Mouse (Mus musculus) urinary bladder, adult 2 months (tissue): ENCODE measurements around the gene Zfp526. TPM values are rescaled to one million over a fixed set of nuclear protein-coding genes. Genes with fewer than 3 reads are reported as not detected.

Experiments used
- DNase-seq: peaks from one replicate; pipeline ENCODE4 v3.0.0; 2022; ENCODE audit warnings: low spot score
- polyA plus RNA-seq: library from polyadenylated mRNA; depleted of rRNA; stranded (reverse); fragments of >200 nt; gene quantifications from 2 replicates; pipeline ENCODE4 v1.2.3, GENCODE M21; 2012; rRNA removed

Zfp526 gene
- polyA plus RNA-seq, 1 experiment, result 6.9 TPM

- peak; percentile 96 for DNase-seq
Observed at GRCm38 (mm10) chr7:25267751-25268463, 46.7 kb downstream of the Zfp526 start.

GRCm38 (mm10) chr7:25268588-25268987 lies 47.4 kb downstream of the Zfp526 start:
- DNase-seq, result no peak

- peak; percentile 28 for DNase-seq
Observed at GRCm38 (mm10) chr7:25269029-25269428, 47.8 kb downstream of the Zfp526 start.

- DNase-seq, result peak; percentile 29
Observed at GRCm38 (mm10) chr7:25269545-25270271, 48.5 kb downstream of the Zfp526 start.

- DNase-seq, result peak; percentile 27
Observed at GRCm38 (mm10) chr7:25270652-25271633, 49.7 kb downstream of the Zfp526 start.

- DNase-seq, result no peak
Observed at GRCm38 (mm10) chr7:25271651-25272444, 50.6 kb downstream of the Zfp526 start.

GRCm38 (mm10) chr7:25272445-25273258 lies 51.4 kb downstream of the Zfp526 start:
- DNase-seq, result no peak

GRCm38 (mm10) chr7:25273259-25274241 lies 52.3 kb downstream of the Zfp526 start:
- DNase-seq, result no peak

- DNase-seq, result no peak
Observed at GRCm38 (mm10) chr7:25274571-25274970, 53.3 kb downstream of the Zfp526 start.

GRCm38 (mm10) chr7:25274996-25275395 lies 53.8 kb downstream of the Zfp526 start:
- no peak for DNase-seq

GRCm38 (mm10) chr7:25275555-25276298 lies 54.5 kb downstream of the Zfp526 start:
- peak; percentile 53 for DNase-seq

Other genes with a start within 250 kb of the Zfp526 start
- 367 and 429 TPM in 2 replicates for gene Rabac1, start 248.7 kb upstream of the Zfp526 start, polyA plus RNA-seq
- 0.51 and 0.93 TPM in 2 replicates for gene Atp1a3, start 215.5 kb upstream of the Zfp526 start, polyA plus RNA-seq
- 30.7 and 34.7 TPM in 2 replicates for gene Grik5, start 149.1 kb upstream of the Zfp526 start, polyA plus RNA-seq
- 23.1 and 27.7 TPM in 2 replicates for gene Zfp574, start 148.9 kb upstream of the Zfp526 start, polyA plus RNA-seq
- gene Pou2f2, start 41.7 kb upstream of the Zfp526 start, polyA plus RNA-seq, result 0.65 and 1.0 TPM in 2 replicates
- 13.8 and 14.2 TPM in 2 replicates for gene Dedd2, start 810 bp upstream of the Zfp526 start, polyA plus RNA-seq
- gene Gsk3a, start 16.4 kb downstream of the Zfp526 start, polyA plus RNA-seq, result 79.0 and 83.3 TPM in 2 replicates
- gene Erf, start 29.3 kb downstream of the Zfp526 start, polyA plus RNA-seq, result 23.6 and 26.8 TPM in 2 replicates
- gene Cic, start 46.3 kb downstream of the Zfp526 start, polyA plus RNA-seq, result 30.8 and 58.8 TPM in 2 replicates
- 40.1 and 48.5 TPM in 2 replicates for gene Pafah1b3, start 76.6 kb downstream of the Zfp526 start, polyA plus RNA-seq
- 0.06 TPM in 1 of 2 replicates, not detected in the other for gene Prr19, start 80.0 kb downstream of the Zfp526 start, polyA plus RNA-seq
- gene Tmem145, start 84.7 kb downstream of the Zfp526 start, polyA plus RNA-seq, result 0.06 and 0.11 TPM in 2 replicates
- 21.5 and 28.4 TPM in 2 replicates for gene Megf8, start 95.7 kb downstream of the Zfp526 start, polyA plus RNA-seq
- not detected in 2 replicates for gene Cnfn, start 148.3 kb downstream of the Zfp526 start, polyA plus RNA-seq
- gene Lipe, start 177.3 kb downstream of the Zfp526 start, polyA plus RNA-seq, result 24.8 and 25.1 TPM in 2 replicates
- 0.08 and 0.16 TPM in 2 replicates for gene Cxcl17, start 191.5 kb downstream of the Zfp526 start, polyA plus RNA-seq